Mouse (Mus musculus) heart, postnatal 25 days (tissue): Measurements from ENCODE around the gene Fry. TPM values are rescaled to one million over a fixed set of nuclear protein-coding genes. Genes with fewer than 3 reads are reported as not detected.

Source experiments
- DNase-seq: peaks from one replicate; pipeline ENCODE4 v3.0.0; 2022; ENCODE audit warnings: low spot score
- intact Hi-C: fragments of 180-260 bp; cut with DNase I; formaldehyde crosslinking; loops from one replicate; pipeline ENCODE4 v1.15.1; 2025
- total RNA-seq, 2 experiments: library from RNA; stranded (reverse); gene quantifications; 2 replicates each; pipeline ENCODE4 v1.2.3; 2021

The Fry gene
- total RNA-seq, 2 experiments from 2014 or later, result 120 to 150 TPM

GRCm38 (mm10) chr5:150298969-150299368 is 180.5 kb downstream of the Fry start:
- intact Hi-C loops, result loop anchor here (5.0 kb wide), 1 partner anchor 33 kb away; no protein-coding TSS in a partner anchor
- no peak for DNase-seq

GRCm38 (mm10) chr5:150302123-150302522 is 183.7 kb downstream of the Fry start:
- intact Hi-C loops, result no loop called here
- no peak for DNase-seq

- DNase-seq, result no peak
- intact Hi-C loops, result no loop called here
Observed at GRCm38 (mm10) chr5:150302996-150303395, 184.6 kb downstream of the Fry start.

DNA sequence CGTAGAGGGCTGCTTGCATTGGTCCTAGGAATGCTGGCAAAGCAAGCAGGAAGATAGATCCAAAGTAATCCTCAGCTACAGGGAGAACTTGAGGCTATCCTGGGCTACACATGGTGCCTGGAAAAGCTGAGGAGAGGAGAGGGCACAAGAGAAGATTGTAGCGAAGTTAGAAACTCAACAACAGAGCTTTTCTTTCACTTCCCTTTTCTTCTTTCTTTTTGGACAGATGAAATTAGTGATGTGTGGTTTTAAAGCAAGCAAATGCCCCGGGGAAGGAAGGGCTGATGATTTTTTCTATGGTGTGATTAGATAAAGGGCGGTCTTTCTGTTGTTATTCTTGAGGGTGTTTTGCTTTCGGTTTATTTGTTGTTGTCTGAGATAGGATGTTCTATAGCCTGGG is 188.1 kb downstream of the Fry start:
- intact Hi-C loops, result no loop called here

GRCm38 (mm10) chr5:150313229-150313628 is 194.8 kb downstream of the Fry start:
- intact Hi-C loops, result no loop called here
- no peak for DNase-seq

More for the DNA sequence above, 188.1 kb downstream of the Fry start:
- DNase-seq, result no peak

DNA sequence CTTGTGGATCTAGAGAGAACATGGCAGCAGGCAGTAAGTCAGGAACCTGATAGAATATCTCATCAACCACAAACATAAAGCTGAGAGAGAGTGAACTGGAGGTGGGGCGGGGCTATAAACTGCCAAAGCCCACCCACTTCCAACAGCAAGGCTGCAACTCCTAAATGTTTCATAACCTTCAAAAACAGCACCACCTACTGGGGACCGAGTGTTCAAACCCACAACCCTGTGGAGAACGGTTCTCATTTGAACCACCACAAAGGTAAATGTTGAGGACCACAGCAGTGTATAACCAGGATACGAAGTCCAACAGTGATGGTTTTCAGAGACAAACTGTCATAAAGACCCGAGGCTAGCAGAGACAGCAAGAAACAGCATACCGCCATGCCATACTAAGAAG is 196.1 kb downstream of the Fry start:
- intact Hi-C loops, result no loop called here
- DNase-seq, result no peak

DNA sequence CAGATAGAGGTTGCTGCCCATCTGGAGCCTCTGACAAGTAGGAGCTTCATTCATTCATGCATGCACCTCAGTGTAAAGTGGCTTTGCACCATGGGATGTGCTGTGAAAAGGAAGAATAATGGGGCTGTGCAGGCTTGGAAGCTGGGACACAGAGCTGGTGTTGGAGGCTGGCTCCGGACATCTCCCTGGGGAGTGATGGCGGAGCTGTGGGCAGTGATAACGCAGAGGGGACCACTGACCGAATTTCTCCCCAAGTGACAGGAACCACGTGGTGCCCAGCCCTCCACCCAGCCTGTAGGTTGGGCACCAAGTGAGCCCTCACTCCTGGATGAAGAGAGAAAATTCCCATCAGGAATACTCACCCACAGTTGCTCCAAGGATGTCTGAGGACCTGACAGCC is 207.0 kb downstream of the Fry start:
- DNase-seq, result no peak
- intact Hi-C loops, result no loop called here

GRCm38 (mm10) chr5:150328686-150329085 is 210.2 kb downstream of the Fry start:
- intact Hi-C loops, result no loop called here
- no peak for DNase-seq

GRCm38 (mm10) chr5:150331821-150332220 is 213.4 kb downstream of the Fry start:
- intact Hi-C loops, result loop anchor here (5.0 kb wide), 1 partner anchor 35 kb away; no protein-coding TSS in a partner anchor

GRCm38 (mm10) chr5:150332810-150333209 is 214.4 kb downstream of the Fry start:
- DNase-seq, result no peak

More at GRCm38 (mm10) chr5:150331821-150332220, 213.4 kb downstream of the Fry start:
- no peak for DNase-seq

GRCm38 (mm10) chr5:150333328-150333731 is 214.9 kb downstream of the Fry start:
- no peak for DNase-seq
- intact Hi-C loops, result loop anchor here (5.0 kb wide), 1 partner anchor 36 kb away; no protein-coding TSS in a partner anchor

More at GRCm38 (mm10) chr5:150332810-150333209, 214.4 kb downstream of the Fry start:
- intact Hi-C loops, result loop anchor here (5.0 kb wide), 1 partner anchor 36 kb away; no protein-coding TSS in a partner anchor

DNA sequence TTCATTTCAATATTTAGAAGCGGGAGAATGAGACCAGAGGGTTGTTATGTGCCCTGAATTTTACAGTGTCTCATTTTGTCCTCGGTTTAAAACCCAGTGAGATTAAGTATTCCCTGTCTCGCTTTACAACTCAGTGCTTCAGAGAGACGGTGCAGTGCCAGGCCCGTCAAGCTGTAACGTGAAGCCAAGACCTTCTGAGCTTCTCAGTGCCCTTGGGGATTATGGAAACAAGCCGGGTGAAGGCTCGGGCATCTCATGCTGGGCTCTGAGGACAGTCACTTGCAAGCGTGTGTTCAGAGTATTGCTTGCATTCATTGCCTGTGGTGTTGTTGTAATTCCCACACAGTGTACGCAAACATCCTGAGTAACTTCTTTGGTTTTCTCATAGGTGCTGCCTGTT is 218.0 kb downstream of the Fry start:
- intact Hi-C loops, result no loop called here
- no peak for DNase-seq

- intact Hi-C loops, result no loop called here
- DNase-seq, result no peak
Observed at GRCm38 (mm10) chr5:150337696-150338095, 219.3 kb downstream of the Fry start.

GRCm38 (mm10) chr5:150340944-150341343 is 222.5 kb downstream of the Fry start:
- intact Hi-C loops, result no loop called here
- DNase-seq, result no peak

DNA sequence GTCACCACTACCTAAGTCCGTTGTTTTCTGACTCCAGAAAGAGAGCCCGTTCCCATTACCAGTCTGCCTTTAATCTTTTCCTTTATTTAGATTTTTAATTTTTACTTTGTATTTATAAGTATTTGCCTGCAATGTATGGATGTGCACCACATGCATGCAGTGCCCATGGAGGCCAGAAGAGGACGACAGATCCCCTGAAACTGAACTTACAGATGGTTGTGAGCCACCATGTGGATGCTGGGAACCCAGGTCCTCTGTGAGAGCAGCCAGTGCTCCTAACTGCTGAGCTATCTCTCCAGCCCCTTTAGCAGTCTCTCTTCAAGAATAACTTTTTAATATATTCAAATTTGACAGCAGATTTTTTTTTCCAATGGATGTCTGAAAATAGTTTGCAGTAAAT is 223.7 kb downstream of the Fry start:
- intact Hi-C loops, result no loop called here
- DNase-seq, result no peak

DNA sequence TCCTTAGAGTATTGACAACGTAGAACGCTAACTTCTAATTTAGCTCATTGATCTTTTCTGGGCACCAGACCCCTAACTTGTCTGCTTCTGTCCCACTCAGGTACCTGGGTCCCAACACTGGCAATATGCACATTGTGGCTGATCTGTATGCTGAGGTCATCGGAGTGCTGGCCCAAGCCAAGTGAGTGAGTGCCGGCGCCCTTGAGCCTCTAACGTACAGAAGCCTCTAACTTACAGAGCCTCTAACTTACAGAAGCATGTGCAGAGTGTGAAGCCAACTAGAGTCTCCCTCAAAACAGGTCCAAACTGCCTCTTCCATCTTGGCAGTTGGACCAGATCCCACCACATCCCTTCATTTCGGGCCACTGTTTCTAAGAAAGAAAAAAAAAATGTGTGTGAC is 227.5 kb downstream of the Fry start:
- intact Hi-C loops, result no loop called here
- no peak for DNase-seq

DNA sequence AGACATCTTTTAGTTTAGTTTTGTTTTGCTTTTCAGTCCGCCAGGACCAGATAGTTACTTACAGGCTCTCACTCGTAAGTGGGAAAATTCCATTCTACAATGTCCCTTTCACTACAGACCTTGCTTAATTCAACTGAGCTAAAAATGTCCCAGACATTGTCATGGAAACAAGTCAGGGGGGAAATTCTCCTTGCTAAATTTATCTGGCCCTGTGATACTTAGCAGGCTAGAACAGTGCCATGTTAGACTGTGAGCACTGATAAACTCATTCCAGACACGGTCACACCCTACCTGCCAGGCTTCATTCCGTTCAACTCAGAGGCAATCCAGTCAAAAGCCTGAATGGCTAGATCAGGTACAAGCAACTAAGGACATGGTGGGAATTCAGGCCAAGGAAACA is 227.9 kb downstream of the Fry start:
- intact Hi-C loops, result no loop called here
- DNase-seq, result no peak

DNA sequence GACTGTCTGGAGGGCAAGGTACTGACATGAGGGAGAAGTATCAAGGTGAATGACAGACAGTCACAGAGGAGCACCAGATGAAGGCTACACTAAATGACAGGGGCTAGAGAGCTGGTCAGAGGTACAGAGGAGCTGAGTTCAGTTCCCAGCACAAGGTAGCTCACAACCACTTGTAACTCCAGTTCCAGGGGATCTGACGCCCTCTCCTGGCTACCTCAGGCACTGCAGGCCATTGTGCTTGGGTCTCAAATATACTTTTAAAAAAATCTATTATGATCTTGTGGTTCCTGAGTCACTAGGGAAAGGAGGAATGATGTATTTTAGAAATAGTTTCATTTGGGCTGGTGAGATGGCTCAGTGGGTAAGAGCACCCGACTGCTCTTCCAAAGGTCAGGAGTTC is 229.4 kb downstream of the Fry start:
- no peak for DNase-seq

DNA sequence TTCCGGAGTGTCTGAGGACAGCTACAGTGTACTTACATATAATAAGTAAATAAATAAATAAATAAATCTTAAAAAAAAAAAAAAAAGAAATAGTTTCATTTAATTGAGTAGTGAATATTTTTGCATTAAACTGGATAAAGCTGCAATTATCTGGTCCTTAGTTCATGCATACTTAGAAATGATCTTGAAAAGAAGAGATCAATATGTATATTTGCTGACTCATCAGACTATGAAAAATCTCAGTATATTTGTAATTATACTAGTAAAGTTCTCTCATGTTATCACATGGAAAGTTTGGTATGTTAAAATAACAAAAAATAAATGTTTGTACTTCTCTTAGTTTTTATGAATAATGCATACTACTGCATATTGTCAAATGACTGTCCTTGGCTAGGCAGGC is 229.9 kb downstream of the Fry start:
- DNase-seq, result no peak
- intact Hi-C loops, result no loop called here

More for the DNA sequence above, 229.4 kb downstream of the Fry start:
- intact Hi-C loops, result no loop called here

DNA sequence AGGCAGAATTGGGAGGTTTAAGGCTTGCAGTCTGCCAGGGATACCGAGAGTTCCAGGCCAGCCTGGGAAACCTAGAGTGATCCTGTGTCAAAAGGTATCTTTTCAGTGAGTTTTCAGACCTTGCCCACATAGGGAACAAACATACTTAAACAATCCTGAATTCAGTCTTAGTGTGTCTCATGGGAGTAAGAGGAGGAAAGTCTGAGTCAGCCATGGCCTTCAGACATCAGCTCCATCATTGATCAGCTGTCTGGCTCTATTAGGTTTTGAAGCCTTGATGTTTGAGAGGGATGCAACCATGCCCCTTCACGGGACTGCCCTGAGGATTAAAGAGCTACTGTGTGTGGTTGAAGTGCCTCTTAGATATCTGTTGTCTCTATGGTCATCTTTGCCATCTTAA is 232.7 kb downstream of the Fry start:
- DNase-seq, result no peak
- intact Hi-C loops, result no loop called here

- intact Hi-C loops, result no loop called here
- DNase-seq, result no peak
Observed at GRCm38 (mm10) chr5:150358671-150359070, 240.2 kb downstream of the Fry start.

GRCm38 (mm10) chr5:150362241-150362640 is 243.8 kb downstream of the Fry start:
- intact Hi-C loops, result loop anchor here (5.0 kb wide), 1 partner anchor 195 kb away; no protein-coding TSS in a partner anchor
- no peak for DNase-seq
